Mouse (Mus musculus) mouse embryonic stem cell (cell line): ENCODE results near the gene Pdzd7.

Experiments
- in situ Hi-C, 2 experiments: fragments of 300-500 bp; cut with MboI; formaldehyde crosslinking; loops; 1 replicate in 1 of 2; 3 replicates in 1 of 2; pipeline ENCODE4 v1.14.3; 2019 to 2020; ENCODE audit warnings: low sequenced_read_pairs in 2 of 2, low pct_unique_long_range_greater_than_20kb in 1 of 2, mixed read lengths in 1 of 2; ENCODE audit not compliant: unreplicated experiment in 1 of 2

Gene Pdzd7

GRCm38 (mm10) chr19:45063565-45064292 is 18.2 kb upstream of the Pdzd7 start:
- in situ Hi-C loops: no loop called here

GRCm38 (mm10) chr19:45058841-45059240 is 13.3 kb upstream of the Pdzd7 start:
- in situ Hi-C loops: no loop called here

- in situ Hi-C loops: no loop called here
Observed at GRCm38 (mm10) chr19:45058113-45058839, 12.8 kb upstream of the Pdzd7 start.

- in situ Hi-C loops: no loop called here
Observed at GRCm38 (mm10) chr19:45057724-45058112, 12.2 kb upstream of the Pdzd7 start.

GRCm38 (mm10) chr19:45056908-45057698 is 11.6 kb upstream of the Pdzd7 start:
- in situ Hi-C loops: no loop called here

GRCm38 (mm10) chr19:45056364-45056763 is 10.8 kb upstream of the Pdzd7 start:
- in situ Hi-C loops: no loop called here

GRCm38 (mm10) chr19:45054892-45055690 is 9.6 kb upstream of the Pdzd7 start:
- in situ Hi-C loops: no loop called here

- in situ Hi-C loops: no loop called here
Observed at GRCm38 (mm10) chr19:45053451-45053850, 7.9 kb upstream of the Pdzd7 start.

- in situ Hi-C loops: no loop called here
Observed at GRCm38 (mm10) chr19:45049523-45049922, 4.0 kb upstream of the Pdzd7 start.

GRCm38 (mm10) chr19:45048644-45049365 is 3.3 kb upstream of the Pdzd7 start:
- in situ Hi-C loops: no loop called here

- in situ Hi-C loops: no loop called here
Observed at GRCm38 (mm10) chr19:45047935-45048643, 2.6 kb upstream of the Pdzd7 start.

- in situ Hi-C loops: no loop called here
Observed at GRCm38 (mm10) chr19:45047417-45047934, 2.0 kb upstream of the Pdzd7 start, which contains the start of gene Sfxn3. Sfxn3 (plus strand) TSS chr19:45047503.

GRCm38 (mm10) chr19:45046523-45047321 is 1.2 kb upstream of the Pdzd7 start:
- in situ Hi-C loops: no loop called here

- in situ Hi-C loops: no loop called here
Observed at GRCm38 (mm10) chr19:45045236-45045635, 281 bp downstream of the Pdzd7 start.

- in situ Hi-C loops: no loop called here
Observed at GRCm38 (mm10) chr19:45044389-45044927, 1.1 kb downstream of the Pdzd7 start.

GRCm38 (mm10) chr19:45040214-45040613 is 5.3 kb downstream of the Pdzd7 start:
- in situ Hi-C loops: no loop called here
